ENCODE assay signal across 14 mouse cellular contexts in genomic region chr9:45657172-45658062, GRCm38 (mm10).
DNase-seq lines count a peak whose midpoint lies in the region; ATAC-seq lines count a peak whose summit lies in the region.
"Had no signal": no experiment of that assay in that cellular context is flagged by ENCODE, and none has a peak within 500 bp of the region (broad histone marks: within the 10 kb centered on the region; RNA-seq: fewer than 3 reads in every experiment).

No protein-coding gene starts in this region.

- no peak overlapping the region for H3K4me3 ChIP-seq in embryonic facial prominence, embryonic 11.5 days (ENCODE audit: low read depth, low read length)
- H3K4me3 ChIP-seq in hindbrain, embryonic 10.5 days, result peak overlapping the region; percentile 27; the same call in 1 of the 2 replicates
- H3K4me3 ChIP-seq in midbrain, embryonic 14.5 days (replicated peaks; ENCODE audit: low read depth, low read length), result no peak overlapping the region
- H3K4me3 ChIP-seq in heart, embryonic 11.5 days (ENCODE audit: low read depth, low read length), result no peak overlapping the region

- H3K36me3 ChIP-seq in embryonic facial prominence, embryonic 11.5 days (replicated peaks; ENCODE audit: control insufficient read depth, insufficient read depth, low read depth, low read length), result no peaks in the 10 kb centered on the region
- no peaks in the 10 kb centered on the region for H3K36me3 ChIP-seq in hindbrain, embryonic 10.5 days
- H3K36me3 ChIP-seq in midbrain, embryonic 14.5 days (ENCODE audit: control insufficient read depth, insufficient read depth, low read length), result no peaks in the 10 kb centered on the region
- H3K36me3 ChIP-seq in heart, embryonic 11.5 days (ENCODE audit: control insufficient read depth, insufficient read depth, low read length), result no peaks in the 10 kb centered on the region

- H3K9me3 ChIP-seq in embryonic facial prominence, embryonic 11.5 days (replicated peaks; ENCODE audit: control insufficient read depth, low read length), result no peaks in the 10 kb centered on the region
- H3K9me3 ChIP-seq in hindbrain, embryonic 10.5 days, result no peaks in the 10 kb centered on the region
- H3K9me3 ChIP-seq in midbrain, embryonic 14.5 days (ENCODE audit: control insufficient read depth, low read length), result no peaks in the 10 kb centered on the region
- no peaks in the 10 kb centered on the region for H3K9me3 ChIP-seq in heart, embryonic 11.5 days (replicated peaks; ENCODE audit: control insufficient read depth, low read length)

- peak; percentile 73 for DNase-seq in brain, adult 2 months (ENCODE audit: low read depth, low spot score)
- no peak for DNase-seq in embryonic facial prominence, embryonic 11.5 days (ENCODE audit: low spot score)
- peak; percentile 58 for DNase-seq in hindbrain, embryonic 10.5 days (ENCODE audit: low spot score)
- DNase-seq in midbrain, embryonic 14.5 days, result peak; percentile 80
- DNase-seq in Muller cell, postnatal 12 days (ENCODE audit: inconsistent ontology term), result no peak
- no peak for DNase-seq in thymus, postnatal 0 days (ENCODE audit: low spot score)
- DNase-seq in cerebellum, adult 11-12 months, result no peak
- DNase-seq: adrenal gland, adult 2 months; cerebellum, adult 18-20 months; heart, postnatal 4 days; spleen, adult 18-20 months; thymus, adult 18-20 months had no signal

- no peak overlapping the region for H3K9ac ChIP-seq in embryonic facial prominence, embryonic 11.5 days (replicated peaks; ENCODE audit: low read length)
- peak overlapping the region; percentile 53; the same call in 1 of the 2 replicates for H3K9ac ChIP-seq in midbrain, embryonic 14.5 days (replicated peaks; ENCODE audit: low read length)
- no peak overlapping the region for H3K9ac ChIP-seq in heart, embryonic 11.5 days (ENCODE audit: low read depth, low read length)

- peak; percentile 80 for ATAC-seq in embryonic facial prominence, embryonic 11.5 days (replicated peaks; ENCODE audit: insufficient number of reproducible peaks, low FRiP score, low TSS enrichment, low read depth)
- ATAC-seq in midbrain, embryonic 14.5 days (ENCODE audit: low FRiP score, low TSS enrichment), result peak; percentile 84
- ATAC-seq in heart, embryonic 11.5 days (replicated peaks; ENCODE audit: insufficient number of reproducible peaks, low FRiP score, low TSS enrichment), result no peak

- 8% methylated on average over 9 of the region's 9 CpGs for WGBS in embryonic facial prominence, embryonic 11.5 days
- WGBS in hindbrain, embryonic 10.5 days, result 10% methylated on average over 9 of the region's 9 CpGs
- 2% methylated on average over 8 of the region's 9 CpGs for WGBS in midbrain, embryonic 14.5 days
- WGBS in heart, embryonic 11.5 days (ENCODE audit: insufficient replicate concordance), result 20% methylated on average over 9 of the region's 9 CpGs

- H3K4me1 ChIP-seq in embryonic facial prominence, embryonic 11.5 days (ENCODE audit: control insufficient read depth, insufficient read depth, low read length), result no peaks in the 10 kb centered on the region
- peaks cover 46% of the 10 kb centered on the region for H3K4me1 ChIP-seq in hindbrain, embryonic 10.5 days (replicated peaks)
- peaks cover 31% of the 10 kb centered on the region for H3K4me1 ChIP-seq in midbrain, embryonic 14.5 days (ENCODE audit: control insufficient read depth, insufficient read depth, low read length)
- no peaks in the 10 kb centered on the region for H3K4me1 ChIP-seq in heart, embryonic 11.5 days (ENCODE audit: control insufficient read depth, insufficient read depth, low read length)

- H3K27me3 ChIP-seq in embryonic facial prominence, embryonic 11.5 days (ENCODE audit: control insufficient read depth, insufficient read depth, low read length), result no peaks in the 10 kb centered on the region
- H3K27me3 ChIP-seq in hindbrain, embryonic 10.5 days (ENCODE audit: insufficient read depth, poor library complexity, severe bottlenecking), result no peaks in the 10 kb centered on the region
- H3K27me3 ChIP-seq in midbrain, embryonic 14.5 days (ENCODE audit: control insufficient read depth, insufficient read depth, low read length), result no peaks in the 10 kb centered on the region
- peaks cover 22% of the 10 kb centered on the region for H3K27me3 ChIP-seq in heart, embryonic 11.5 days (ENCODE audit: control insufficient read depth, insufficient read depth, low read length)

- H3K27ac ChIP-seq in embryonic facial prominence, embryonic 11.5 days (replicated peaks; ENCODE audit: low read depth, low read length), result no peak overlapping the region; the same call in 1 of the 2 replicates
- H3K27ac ChIP-seq in hindbrain, embryonic 10.5 days, result peak overlapping the region; percentile 88
- H3K27ac ChIP-seq in midbrain, embryonic 14.5 days (replicated peaks; ENCODE audit: low read depth, low read length), result peak overlapping the region; percentile 93
- H3K27ac ChIP-seq in heart, embryonic 11.5 days (ENCODE audit: low read depth, low read length), result no peak overlapping the region

- H3K4me2 ChIP-seq in embryonic facial prominence, embryonic 11.5 days (ENCODE audit: low read depth, low read length), result no peak overlapping the region
- peak overlapping the region; percentile 29 for H3K4me2 ChIP-seq in midbrain, embryonic 14.5 days (ENCODE audit: low read length)
- no peak overlapping the region for H3K4me2 ChIP-seq in heart, embryonic 11.5 days
- H3K4me2 ChIP-seq: liver, embryonic 11.5 days had no signal

Comparison
In these comparisons a context has a peak if more than half of its experiments do, and no peak if none do; other contexts are left out.
1. DNase-seq: peak in brain, adult 2 months (single experiment), hindbrain, embryonic 10.5 days (single experiment) and midbrain, embryonic 14.5 days (single experiment); none in embryonic facial prominence, embryonic 11.5 days (single experiment), Muller cell, postnatal 12 days (single experiment), thymus, postnatal 0 days (single experiment) and cerebellum, adult 11-12 months (single experiment).
2. H3K27ac ChIP-seq: peak in hindbrain, embryonic 10.5 days (single experiment) and midbrain, embryonic 14.5 days (single experiment); none in embryonic facial prominence, embryonic 11.5 days (single experiment) and heart, embryonic 11.5 days (single experiment).